Mouse (Mus musculus): ENCODE results near the gene Bri3. TPM values are rescaled to one million over a fixed set of nuclear protein-coding genes. Genes with fewer than 3 reads are reported as not detected.

The Bri3 gene
- total RNA-seq, 2 experiments from 2014 or later = 4.9 to 20.1 TPM

DNA sequence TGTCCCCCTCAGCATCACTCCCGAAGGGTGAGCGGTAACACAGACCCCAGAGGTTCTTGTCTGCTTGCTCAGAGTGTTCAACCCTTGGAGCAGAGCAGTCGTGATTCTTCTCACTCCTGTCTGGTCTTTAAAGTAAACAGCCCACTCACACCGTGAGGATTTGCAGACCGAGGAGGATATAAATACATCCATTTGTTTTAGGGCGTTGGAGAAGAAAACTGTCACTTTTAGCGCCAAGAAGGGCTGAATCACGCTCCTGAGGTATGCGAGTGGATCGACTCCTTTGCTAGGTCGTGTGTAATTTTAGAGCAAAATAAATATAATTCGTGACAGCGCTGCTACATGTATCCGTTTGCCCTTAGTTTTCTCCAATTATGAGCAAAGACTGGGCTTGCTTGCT, 228.8 kb downstream of the Bri3 start:
- no peak for ATAC-seq (replicated peaks; ENCODE audit: low FRiP score, poor library complexity, severe bottlenecking)

DNA sequence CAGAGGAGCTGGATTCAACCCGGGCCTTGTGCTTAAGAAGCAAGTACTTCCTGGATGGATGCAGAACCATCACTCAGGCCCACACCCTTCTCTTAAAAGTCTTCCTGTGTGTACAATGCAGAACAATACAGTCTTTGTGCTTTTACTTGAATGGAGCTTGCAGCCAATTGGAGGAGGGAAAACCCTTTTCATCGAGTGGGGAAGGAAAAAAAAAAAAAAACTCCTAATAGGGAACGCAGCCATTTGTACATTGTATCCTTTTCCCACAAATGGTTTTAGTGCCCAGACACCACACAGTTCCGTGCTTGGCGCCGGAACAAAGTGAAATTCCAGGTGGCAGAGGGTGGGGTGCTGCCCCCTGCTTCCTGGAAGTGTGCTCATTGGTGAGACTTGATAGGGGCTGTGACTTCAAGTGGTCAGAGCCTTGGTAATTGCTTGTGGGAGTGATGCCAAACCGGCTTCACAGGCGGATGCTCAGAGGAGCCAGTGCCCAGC, 235.5 kb downstream of the Bri3 start:
- no peak for ATAC-seq (replicated peaks; ENCODE audit: low FRiP score, poor library complexity, severe bottlenecking)

DNA sequence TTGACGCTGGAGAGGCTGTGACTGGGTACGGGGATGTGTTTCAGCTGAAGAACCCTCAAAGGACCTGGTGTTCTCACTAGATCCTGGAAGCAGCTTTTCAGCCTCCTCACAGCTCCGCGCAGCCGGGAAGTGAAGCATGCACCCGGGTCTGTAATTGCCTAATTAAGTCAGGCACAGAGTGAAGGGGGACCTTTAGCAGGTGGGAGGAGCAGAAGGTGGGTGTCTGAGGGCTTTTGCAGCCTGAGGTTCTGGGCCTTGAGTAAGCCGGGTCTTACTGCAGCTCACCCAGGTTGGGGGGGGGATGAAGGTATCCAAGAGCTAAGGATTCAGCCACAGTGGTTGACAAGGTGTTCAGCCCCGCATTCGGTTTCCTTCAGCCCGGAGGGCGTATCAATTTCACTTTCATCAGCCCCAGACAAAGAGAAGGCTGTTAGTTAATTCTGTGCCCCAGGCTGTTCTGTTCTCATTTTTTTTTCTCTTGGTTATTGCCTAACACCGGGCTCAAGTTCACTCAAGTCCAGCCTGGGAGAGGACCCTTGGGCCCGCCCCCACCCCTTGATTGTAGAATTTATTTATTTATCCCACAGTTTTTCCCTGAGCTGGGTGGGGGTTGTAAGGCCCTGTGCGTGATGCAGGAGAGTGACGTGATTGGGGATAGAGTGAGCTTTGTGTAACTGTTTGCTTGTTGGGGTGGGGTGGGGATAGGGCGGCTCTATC, 239.6 kb downstream of the Bri3 start:
- ATAC-seq (replicated peaks; ENCODE audit: low FRiP score, poor library complexity, severe bottlenecking) = no peak

DNA sequence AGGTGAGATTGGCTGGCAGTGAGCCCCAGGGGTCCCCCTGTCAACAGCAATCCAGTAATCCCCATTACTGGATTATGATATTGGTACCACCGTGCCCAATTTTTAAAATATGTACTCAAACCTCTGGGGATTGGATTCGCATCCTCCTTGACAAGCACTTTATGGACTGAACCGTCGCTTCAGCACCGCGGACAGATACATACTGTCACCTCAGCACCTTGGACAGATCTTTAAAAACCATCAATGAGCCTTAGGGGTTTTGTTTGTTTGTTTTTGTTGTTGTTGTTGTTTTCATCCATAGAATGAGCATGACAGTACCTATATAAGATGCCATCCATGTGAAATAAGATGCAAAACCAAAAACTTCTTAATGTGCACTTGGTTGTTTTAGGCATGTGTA, 247.1 kb downstream of the Bri3 start:
- ATAC-seq (replicated peaks; ENCODE audit: low FRiP score, poor library complexity, severe bottlenecking) = no peak

Other genes with a start within 250 kb of the Bri3 start
- 64.9 and 86.4 TPM in 2 replicates for gene Ccz1, start 229.6 kb upstream of the Bri3 start, total RNA-seq (2015; ENCODE audit: low replicate concordance)
- 32.5 and 45.2 TPM in 2 replicates for gene Ccz1, start 229.6 kb upstream of the Bri3 start, total RNA-seq (2017; ENCODE audit: low replicate concordance)
- gene Ocm, start 217.8 kb upstream of the Bri3 start, total RNA-seq (2015; ENCODE audit: low replicate concordance) = not detected in 2 replicates
- not detected in 2 replicates for gene Ocm, start 217.8 kb upstream of the Bri3 start, total RNA-seq (2017; ENCODE audit: low replicate concordance)
- gene Lmtk2, start 144.0 kb upstream of the Bri3 start, total RNA-seq (2015; ENCODE audit: low replicate concordance) = 17.3 and 23.9 TPM in 2 replicates
- 23.1 and 25.4 TPM in 2 replicates for gene Lmtk2, start 144.0 kb upstream of the Bri3 start, total RNA-seq (2017; ENCODE audit: low replicate concordance)
- not detected in 2 replicates for gene Bhlha15, start 54.2 kb upstream of the Bri3 start, total RNA-seq (2015; ENCODE audit: low replicate concordance)
- not detected in 2 replicates for gene Bhlha15, start 54.2 kb upstream of the Bri3 start, total RNA-seq (2017; ENCODE audit: low replicate concordance)
- 2.9 and 8.3 TPM in 2 replicates for gene Tecpr1, start 20.8 kb upstream of the Bri3 start, total RNA-seq (2015; ENCODE audit: low replicate concordance)
- gene Tecpr1, start 20.8 kb upstream of the Bri3 start, total RNA-seq (2017; ENCODE audit: low replicate concordance) = 2.1 and 6.2 TPM in 2 replicates
- not detected in 2 replicates for gene Baiap2l1, start 113.7 kb downstream of the Bri3 start, total RNA-seq (2015; ENCODE audit: low replicate concordance)
- gene Baiap2l1, start 113.7 kb downstream of the Bri3 start, total RNA-seq (2017; ENCODE audit: low replicate concordance) = not detected in 2 replicates

Measured in erythroid progenitor cell, adult 5-6 weeks (primary cell).